Comparison of ENCODE assay signal across 10 mouse cellular contexts in the genomic region with DNA sequence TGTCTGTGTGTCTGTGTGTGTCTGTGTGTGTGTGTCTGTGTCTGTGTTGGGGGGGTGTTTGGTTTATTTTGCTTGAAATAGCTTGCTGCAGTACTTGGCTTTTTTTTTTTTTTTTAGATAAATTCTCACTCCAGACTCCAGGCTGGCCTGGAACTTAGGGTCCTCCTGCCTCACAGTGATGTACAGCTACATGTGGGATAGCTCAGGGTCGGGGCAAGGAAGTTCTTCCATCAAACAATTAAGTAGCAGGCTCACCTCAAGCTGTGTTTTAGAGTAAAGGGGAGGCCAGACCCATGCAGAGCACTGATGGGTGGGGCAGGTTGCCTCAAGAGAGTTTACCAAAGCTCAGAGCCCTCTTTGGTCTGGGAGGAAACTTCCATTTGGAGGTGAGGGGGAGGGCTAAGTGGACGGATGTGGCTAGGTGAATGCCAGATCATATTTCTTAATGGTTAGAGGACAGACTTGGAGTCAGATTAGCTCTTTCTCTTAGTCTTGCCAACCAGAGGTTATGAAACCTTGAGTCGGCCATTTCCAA. TPM values are rescaled to one million over a fixed set of nuclear protein-coding genes. Genes with fewer than 3 reads are reported as not detected.
DNase-seq lines count a peak whose midpoint lies in the region; TF ChIP-seq lines count a peak whose summit lies in the region.
"Had no signal": no experiment of that assay in that cellular context is flagged by ENCODE, and none has a peak within 500 bp of the region (broad histone marks: within the 10 kb centered on the region; RNA-seq: fewer than 3 reads in every experiment).

No protein-coding gene starts in this region.

- peak overlapping the region; percentile 83 for H3K27ac ChIP-seq in gastrocnemius, adult 2 months
- H3K27ac ChIP-seq: embryonic facial prominence, embryonic 12.5 days; liver, embryonic 14.5 days had no signal

- no peak for TF ChIP-seq CTCF in gastrocnemius, adult 2 months (IDR thresholded peaks at IDR 0.05)

- no peak overlapping the region for H3K4me3 ChIP-seq in gastrocnemius, adult 2 months
- H3K4me3 ChIP-seq: embryonic facial prominence, embryonic 12.5 days; heart, embryonic 12.5 days had no signal

- no peak for DNase-seq in gastrocnemius, adult 2 months
- no peak for DNase-seq in gastrocnemius, postnatal 10 days
- DNase-seq in lung, adult 18-20 months, result peak; percentile 26 to 46
- no peak for DNase-seq in lung, postnatal 10 days
- peak; percentile 16 for DNase-seq in 3134 (ENCODE audit: extremely low read depth, insufficient read length, low spot score)
- peak; percentile 46 for DNase-seq in ZHBTc4 (ENCODE audit: low read depth, low spot score)
- DNase-seq in layer of hippocampus, postnatal 14 days (ENCODE audit: low spot score in 2 of 2), result no peak

- intact Hi-C loops in gastrocnemius, adult 2 months (cut with DNase I), result loop anchor here (1.0 kb wide), 1 partner anchor 105 kb away; no protein-coding TSS in a partner anchor

RNA-seq across cellular contexts. Expression of gene Rbm15, which starts 24.3 kb away (rescaled TPM):
- total RNA-seq in gastrocnemius, adult 2 months (2021), result 10 to 100 TPM; 22.3 TPM
- 10 to 100 TPM; 19.2 to 24.1 TPM for total RNA-seq in gastrocnemius, postnatal 10 days (2021)
- total RNA-seq in layer of hippocampus, postnatal 14 days (2021), result 10 to 100 TPM; 23.8 to 24.9 TPM

Comparison
In these comparisons a context has a peak if more than half of its experiments do, and no peak if none do; other contexts are left out.
1. DNase-seq: peak in lung, adult 18-20 months (2 of 2), 3134 (single experiment) and ZHBTc4 (single experiment); none in gastrocnemius, adult 2 months (single experiment), gastrocnemius, postnatal 10 days (single experiment), lung, postnatal 10 days (single experiment) and layer of hippocampus, postnatal 14 days (0 of 2).